Mouse (Mus musculus) megakaryocyte-erythroid progenitor cell, adult 5-6 weeks (primary cell): Measurements from ENCODE around the gene Olig2. TPM values are rescaled to one million over a fixed set of nuclear protein-coding genes. Genes with fewer than 3 reads are reported as not detected.

Experiments
- ATAC-seq: replicated peaks from 2 replicates; pipeline ENCODE4 v1.8.0; 2016; ENCODE audit warnings: mild to moderate bottlenecking, inconsistent platforms; ENCODE audit not compliant: severe bottlenecking, poor library complexity, low FRiP score, low TSS enrichment
- total RNA-seq, 2 experiments: library from RNA; stranded (forward) in 1 of 2; stranded (reverse) in 1 of 2; fragments of 200-1000, 215-1000 nt in 1 of 2; fragments of >200 nt in 1 of 2; fragmentation: Nextera tagmentation in 1 of 2; gene quantifications; 2 replicates each; pipeline ENCODE4 v1.2.3; 2014 to 2017

Gene Olig2
- total RNA-seq (2014; fragmentation: Nextera tagmentation) (not detected in 2 replicates), total RNA-seq (2017) (not detected in 2 replicates)

DNA sequence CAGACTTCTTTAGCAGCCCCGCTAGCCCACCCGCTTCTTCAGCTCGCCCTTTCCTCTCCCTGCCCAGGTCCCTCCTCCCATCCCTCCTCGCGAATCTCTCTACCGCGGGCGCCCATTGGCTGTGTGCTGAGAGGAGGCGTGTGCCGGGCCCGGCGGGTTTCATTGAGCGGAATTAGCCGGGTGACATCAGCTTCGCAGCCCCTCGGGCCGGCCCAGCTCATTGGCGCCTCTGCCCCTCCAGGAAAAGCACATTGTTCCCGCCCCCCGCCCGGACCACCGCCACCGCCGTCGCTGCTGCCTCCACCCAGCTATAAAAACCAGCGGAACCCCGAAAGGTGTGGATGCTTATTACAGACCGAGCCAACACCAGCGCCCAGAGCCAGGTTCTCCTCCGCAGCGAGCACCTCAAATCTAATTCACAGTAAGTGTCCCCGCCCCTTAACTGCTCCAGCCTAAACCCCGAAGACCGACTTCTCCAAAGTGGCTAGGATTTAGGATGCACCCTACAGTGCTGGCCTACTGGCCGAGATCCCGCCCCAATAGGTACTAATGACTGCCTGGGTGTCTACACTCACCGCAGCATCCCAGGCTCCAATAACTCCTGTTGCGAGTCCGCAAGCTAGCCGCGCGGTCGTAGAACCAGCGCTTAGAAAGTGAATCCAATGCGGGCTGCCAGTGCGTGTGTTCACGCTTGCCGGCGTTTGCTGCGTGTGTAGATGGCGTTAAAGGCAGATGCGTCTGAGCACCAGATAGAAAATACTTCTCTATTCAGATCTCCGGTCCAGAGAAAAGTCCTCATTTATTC is at the start of gene Olig2:
Gene Olig2 (plus strand): TSS at position 225 of the 805 bp plus-strand sequence.
- no peak; the same call in 1 of the 2 replicates for ATAC-seq

DNA sequence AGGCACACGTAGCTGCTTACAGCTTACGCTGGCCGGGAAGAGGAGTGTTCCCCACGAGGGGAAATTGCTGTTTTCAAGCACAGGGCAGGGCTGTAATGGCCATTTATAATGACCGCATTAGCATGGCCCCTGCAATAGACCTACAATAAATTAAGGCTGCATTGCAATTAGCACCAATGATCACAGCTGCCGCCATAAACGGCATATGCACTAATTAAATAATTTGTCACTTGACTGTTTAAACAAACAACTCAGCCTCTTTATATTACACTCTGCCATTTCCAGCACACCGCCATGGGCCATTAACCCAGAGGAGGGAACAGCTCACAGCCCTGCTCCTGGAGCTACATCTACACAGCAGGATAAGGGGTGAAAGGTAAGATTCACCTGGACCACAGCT is 49.4 kb upstream of the Olig2 start:
- ATAC-seq, result no peak

DNA sequence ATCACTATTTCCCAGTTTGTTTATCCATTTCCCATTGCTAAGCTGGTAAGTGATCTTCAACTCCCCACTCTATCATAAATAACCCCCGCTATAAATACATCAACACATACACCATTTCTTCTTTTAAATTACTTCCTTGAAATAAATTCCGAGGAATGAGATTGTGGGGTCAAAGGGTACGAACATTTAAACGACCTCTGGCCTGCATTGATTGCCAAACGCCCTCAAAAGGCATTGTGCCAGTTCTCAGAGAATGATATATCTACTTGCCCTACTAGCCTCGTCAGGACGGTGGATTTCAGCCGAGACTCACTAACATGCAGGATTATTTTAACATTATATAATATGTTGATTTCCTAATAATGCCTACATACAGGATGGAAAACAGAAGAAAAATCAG is 38.2 kb upstream of the Olig2 start:
- ATAC-seq, result no peak

DNA sequence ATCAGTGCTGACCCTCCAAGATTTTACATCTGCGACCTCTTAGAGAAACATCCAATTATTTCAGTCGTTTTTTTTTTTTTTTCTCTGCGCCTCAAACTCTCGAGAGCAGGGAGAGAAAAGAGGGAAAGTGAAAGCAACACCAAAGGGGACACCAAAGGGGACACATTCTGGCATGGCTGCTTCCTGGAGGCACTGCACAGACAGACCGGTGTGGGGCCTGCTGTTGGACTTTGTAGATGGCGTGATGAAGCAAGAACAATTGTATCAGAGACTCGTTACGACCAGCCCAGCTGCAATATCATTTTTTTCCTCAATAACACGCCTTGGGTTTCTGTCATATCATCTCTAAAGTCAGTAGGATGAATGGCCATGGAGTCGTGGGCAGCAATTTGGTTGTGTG is 37.6 kb upstream of the Olig2 start:
- ATAC-seq, result no peak

DNA sequence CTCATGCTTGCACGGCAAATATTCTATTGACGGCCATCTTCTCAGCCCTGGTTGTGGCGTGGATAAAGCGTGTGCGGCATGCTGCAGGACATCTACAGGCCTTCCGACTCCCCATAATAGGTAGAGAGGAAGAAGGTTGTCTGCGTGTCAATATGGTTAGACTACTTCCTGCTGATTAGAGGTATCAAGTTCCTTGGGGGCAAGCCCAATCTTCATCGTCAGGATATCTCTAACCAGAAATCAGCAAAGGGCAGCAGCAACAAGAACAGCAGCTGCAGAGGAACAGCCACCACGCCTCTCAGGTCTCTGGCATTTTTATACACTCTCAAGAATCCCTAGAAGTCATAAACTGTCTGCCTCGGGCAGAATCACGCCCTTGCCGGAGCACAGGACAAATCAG is 37.0 kb upstream of the Olig2 start:
- no peak for ATAC-seq

DNA sequence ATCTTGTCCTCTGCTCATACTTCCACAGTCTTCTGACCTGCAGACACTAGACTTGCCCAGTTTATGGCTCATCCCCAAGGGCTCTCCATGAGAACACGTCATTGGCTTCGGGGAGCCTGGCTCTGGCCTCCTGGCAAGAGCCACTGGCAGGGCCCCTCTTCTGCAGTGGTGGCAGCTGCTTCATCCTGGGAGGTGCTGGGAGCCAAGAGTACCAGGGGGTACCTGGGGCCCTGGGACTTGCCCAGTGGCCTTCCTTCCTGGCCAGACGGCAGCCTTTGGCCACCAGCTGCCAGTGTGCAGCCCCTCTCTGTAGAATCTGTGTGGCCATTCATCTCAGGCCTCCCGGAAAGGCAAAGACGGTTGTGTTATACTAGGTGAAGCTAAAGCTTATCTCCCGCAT is 34.0 kb upstream of the Olig2 start:
- no peak for ATAC-seq

DNA sequence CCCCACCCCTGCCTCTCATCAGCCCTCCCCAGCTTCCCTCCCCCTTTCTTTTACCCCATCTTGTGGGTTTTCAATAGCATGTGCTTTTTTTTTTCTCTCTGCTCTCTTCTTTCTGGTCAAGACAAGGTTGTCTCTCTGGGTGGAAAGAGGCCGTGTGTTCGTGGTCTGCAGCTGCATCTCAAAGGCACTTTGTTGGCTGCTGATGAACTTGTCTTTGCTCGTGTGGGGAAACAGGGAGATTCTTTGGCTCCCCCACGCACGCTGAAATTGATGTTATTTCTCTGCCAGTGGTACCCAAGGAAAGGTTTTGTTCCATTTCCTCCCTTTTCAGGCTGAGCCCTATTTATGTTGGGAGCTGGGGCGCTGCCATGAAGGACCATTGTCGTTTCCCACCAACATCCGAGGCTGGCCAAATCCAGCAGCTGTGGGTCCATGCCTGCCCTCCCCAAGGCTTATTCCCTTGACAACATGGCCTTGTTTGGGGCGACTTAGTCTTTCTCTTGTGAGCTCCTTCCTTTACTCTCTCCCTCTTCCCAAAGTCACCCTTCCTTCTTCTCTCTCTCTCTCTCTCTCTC is 33.5 kb upstream of the Olig2 start:
- ATAC-seq, result no peak

DNA sequence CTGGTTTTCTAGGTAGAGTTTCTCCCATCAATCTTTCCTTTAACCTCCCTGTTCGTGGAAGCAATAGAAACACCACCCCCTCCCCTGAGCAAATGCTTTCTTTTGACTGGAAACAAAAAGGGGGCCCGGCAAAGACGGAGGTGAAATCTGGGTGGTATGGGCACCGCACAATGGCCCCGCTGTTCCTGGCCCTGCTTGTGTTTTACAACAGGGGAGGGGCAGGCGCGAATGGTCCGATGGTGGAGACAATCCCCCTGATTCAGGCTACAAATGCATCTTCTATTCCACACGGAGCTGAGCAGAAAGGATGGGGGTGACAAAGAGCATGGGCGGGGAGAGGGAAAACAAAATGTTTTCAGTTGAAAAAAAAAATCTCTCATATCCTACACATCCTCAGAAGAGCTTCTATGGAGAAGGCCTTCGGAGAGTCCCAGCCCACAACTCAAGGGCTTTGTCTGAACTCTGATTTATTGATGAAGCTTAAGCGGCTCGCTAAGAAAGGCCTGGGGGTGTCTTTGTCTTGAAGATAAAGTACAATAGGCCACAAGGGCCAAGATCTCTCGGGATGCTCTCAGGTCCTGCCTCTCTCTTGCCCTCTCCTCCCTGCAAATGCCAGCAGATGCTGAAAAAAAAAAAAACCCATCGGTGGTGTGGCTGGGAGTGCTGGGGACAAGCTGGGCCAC is 32.4 kb upstream of the Olig2 start:
- ATAC-seq, result no peak

DNA sequence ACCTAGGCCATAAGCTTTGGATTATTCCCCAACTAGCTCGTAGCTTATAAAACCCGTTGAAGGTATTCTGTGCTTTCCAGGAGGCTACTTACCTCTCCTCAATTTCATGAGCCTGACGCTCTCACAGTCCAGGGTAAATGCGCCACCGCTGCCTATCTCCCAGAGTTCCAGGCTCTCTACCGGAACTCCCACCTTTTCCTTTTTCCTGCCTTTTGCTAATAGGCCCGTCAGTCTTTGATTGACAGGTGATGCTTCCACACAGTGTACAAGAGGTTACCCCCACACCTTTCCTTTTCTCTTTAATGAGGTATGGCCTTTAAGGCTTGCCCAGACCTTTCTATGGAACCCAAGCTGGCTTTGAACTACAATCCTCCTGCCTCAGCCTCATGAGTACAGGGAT is 25.4 kb upstream of the Olig2 start:
- no peak for ATAC-seq

DNA sequence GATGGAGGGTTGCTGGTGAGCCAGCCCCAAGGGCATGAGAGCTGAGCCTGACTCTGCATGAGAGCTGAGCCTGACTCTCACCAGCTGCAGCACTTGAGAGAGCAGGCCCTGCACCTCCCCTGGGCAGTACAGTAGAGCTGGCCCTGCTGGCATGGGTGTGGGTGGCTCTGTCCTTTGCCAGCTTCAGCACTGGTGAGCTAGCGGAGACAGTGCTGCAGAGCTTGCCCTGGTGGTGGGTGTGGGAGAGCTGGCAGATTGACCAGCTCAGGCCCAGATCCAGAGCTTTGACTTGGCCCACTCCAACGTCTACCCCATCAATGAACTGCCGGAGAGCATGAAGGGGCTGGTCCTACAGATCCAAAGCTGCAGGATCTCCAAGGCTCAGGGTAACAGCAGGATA is 22.3 kb upstream of the Olig2 start:
- no peak for ATAC-seq

DNA sequence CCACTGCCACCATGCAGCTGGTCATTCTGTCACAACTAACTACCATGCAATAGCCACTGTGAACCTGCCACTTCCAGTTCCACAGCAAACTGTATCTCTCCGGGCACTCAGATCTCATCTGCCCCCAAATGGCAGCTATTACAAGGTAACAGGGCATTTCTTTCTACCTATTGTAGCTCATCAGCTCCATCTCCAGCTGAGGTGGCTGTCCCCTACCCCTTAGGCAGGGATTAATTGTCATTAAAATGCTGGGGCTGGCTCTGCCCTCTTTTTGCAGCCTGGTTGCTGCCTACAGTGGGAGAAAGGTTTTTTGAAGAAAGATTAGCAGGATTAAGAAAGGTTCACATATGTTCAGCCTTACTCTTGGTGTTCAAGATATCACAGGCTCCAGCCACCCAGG is 18.9 kb upstream of the Olig2 start:
- ATAC-seq, result no peak

DNA sequence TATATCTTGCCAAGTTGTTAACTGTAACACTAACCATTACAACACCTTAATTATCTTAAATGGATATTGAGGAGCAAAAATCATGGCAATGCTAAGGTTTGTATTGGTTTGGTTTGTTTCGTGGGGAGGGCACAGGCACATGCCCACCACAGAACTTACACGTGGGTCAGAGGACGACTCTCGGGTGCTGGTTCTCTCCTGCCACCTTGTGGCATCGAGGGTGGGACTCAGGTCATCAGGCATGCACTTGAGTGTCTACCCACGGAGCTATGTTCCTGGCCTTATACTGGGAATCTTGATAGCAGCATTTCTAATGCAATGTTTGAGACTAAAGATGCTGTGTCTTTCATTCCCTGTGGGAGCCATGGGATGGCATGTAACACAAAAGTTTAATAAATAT is 8.2 kb upstream of the Olig2 start:
- no peak for ATAC-seq

DNA sequence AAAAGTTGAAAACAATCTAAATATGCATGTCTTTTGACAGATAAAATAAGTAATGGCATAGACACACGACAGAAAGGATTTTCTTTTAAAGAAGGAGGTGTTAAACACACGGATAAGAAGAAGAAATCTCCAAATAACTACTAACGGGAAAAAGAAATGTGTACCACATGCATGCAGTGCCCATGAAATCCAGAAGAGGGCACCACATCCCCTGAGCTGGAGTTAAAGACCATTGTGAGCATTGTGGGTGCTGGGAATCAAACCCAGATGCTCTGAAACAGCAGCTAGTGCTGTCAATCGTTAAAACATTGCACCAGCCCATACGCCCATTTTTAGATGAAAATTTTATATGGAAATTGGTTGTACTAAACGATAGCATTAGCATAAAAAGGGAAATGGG is 7.3 kb upstream of the Olig2 start:
- no peak for ATAC-seq

DNA sequence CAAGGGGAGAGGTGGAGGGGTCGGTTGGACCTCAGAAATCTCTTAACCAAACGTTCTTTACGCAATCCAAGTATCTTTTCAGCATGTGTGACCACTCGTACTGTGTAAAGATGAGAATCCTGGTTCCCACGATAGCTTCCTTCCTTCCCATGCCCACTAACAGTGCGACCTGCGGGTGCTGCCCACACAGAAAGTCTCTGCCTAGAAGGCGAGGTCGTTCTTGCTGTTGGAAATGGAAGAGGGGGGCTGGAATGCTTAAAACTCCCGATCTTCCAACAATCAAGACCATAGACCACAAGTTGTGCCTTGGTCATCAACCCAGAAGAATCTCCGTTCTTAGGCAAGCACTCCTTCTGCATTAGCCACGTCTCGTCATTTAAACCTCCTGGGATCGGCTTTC is 6.0 kb upstream of the Olig2 start:
- ATAC-seq, result no peak

DNA sequence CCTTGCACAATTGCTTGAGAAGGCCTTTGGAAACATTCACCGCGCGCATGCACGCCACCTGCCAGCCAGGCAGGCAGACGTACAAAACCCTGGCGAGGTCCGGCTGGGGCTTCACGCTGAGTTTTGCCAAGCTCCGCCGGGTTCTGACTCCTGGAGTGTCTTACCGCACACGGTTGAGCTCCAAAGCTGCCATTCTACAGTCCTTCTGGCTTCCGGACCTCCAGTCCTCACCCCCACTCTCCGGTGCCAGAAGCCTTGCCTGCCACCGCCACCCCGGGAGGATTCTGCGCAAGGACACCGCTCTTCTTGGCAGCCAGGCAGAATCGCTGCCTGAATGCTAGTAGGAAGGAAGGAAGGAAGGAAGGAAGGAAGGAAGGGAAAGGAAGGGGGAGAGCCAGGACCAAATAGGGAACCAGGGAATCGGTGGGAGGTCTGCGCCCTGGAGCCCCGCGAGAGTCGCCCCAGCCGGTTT is 3.0 kb upstream of the Olig2 start:
- ATAC-seq, result no peak

DNA sequence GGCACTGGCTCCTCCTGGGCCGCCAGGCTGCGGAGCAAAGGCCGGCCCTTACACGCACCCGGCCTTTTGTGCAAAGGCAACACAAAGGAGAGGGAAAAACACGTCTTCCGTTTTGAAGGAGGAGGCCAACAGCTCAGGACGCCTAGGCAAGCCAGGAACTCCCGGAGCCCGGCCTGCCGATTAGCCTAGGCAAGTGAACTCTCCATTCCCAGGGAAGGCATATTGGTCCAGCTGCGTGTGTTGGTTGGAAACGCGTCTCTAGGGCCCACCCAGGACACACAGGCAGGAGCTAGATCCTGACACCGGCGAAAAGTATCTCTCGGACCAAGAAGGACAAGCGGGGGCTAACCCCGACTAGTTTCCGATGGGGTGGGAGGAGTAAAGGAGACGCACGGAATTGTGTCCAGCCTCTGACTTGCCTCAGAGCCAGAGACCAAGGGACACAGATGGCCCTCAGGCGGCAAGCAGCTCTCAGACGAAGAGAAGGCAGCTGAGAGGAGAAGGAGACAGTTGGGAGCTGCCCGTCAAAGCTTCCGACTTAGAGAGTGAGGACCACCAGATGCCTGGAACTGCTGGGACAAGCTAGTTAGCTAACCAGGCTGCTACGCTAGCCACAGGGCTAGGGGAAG is 2.5 kb upstream of the Olig2 start:
- no peak for ATAC-seq

DNA sequence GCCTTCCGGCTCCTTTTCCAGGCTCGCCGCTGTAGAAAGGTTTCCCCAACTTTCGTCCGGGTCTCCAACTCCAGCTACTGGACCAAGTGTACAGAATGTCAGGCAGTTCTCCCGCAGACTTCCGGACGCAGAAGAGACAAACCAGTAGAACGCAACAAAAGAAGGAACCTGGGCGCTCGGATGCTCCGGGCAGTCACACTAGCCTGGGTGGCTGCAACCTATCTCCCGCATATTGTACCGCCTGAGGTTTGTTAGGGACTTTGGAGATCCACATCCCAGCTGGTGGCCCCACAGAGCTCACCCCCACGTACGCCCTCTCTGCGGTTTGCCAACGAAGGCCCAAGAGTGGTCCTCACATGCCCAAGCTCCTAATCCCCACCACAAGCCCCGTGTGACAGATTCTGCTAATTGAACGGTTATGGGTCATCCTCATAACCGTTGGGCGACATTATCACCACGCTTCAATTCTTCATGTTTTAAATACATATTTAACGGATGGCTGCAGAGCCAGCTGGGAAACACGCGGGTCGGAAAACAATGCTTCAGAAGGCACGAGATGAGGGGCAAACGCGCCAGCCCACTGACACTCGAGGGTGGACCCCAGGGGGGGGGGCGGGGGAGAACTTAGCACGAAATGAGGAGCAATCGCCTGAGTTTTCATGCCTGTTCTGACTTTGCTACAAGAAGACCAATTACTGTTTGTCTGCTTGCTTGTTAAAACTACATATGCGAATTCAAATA is 1.8 kb upstream of the Olig2 start:
- ATAC-seq, result no peak

DNA sequence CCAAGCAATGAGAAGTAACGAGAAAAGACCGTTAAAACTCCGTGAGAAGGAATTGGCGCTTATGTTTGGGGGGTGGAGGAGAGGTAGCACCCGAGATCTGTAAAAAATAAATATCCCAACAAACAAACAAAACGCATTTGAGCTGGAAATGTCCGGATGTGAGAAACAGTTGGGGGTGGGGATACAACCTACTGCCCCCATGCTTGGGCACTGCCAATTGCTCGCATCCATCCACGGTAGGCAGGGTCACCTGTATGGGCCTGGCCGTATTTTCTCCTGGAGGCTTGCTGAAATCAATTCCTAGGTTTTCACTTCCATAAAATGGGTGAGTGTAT is 1.2 kb upstream of the Olig2 start:
- ATAC-seq, result no peak

DNA sequence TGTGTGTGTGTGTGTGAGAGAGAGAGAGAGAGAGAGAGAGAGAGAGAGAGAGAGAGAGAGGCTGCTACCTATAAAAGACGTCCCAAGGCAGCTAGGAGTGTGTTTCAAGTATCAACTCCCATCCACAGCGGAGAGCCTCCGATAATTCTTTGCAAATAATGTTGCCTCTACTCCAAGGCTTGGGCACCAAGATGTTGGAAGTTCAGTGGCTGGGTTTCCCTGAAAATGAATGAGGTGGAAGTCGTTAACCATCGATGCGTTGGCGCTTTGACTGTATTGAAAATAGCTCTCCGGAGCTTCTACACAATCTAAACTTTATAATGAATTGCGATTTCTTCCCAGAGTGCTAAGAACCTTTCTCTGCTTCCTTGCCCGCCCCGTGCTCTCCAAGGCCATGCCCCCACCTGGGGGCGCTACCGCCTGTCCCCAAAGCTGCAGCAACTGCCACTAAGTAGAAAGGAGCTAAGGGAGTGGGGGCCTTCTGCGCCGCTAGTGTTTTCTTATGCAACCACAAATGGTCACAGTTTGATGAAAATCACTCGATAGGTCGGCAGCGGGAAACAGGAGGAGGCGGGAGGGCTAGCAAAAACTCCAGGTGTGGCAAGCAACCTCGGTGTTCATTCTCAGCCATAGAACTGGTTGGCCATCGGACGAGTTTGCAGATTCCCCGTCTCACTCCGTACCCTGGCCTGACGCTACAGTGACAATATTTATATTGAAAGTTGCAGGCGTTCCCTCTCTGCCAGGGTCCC is 600 bp upstream of the Olig2 start:
- no peak for ATAC-seq
